Mouse (Mus musculus) neural tube, embryonic 10.5 days (tissue): ENCODE measurements at regions not wholly inside any gene's neighbourhood (a gene's known extent, or its start where the extent isn't known, plus 50 kb on each side); places are given as distances from the start of the nearest gene placed in this dataset.
A peak's percentile ranks its signal among the peaks of the same experiment; 100 is the strongest.

Experiments
- DNase-seq: peaks from one replicate; pipeline ENCODE4 v3.0.0-alpha.2; 2017; ENCODE audit warnings: low spot score; ENCODE audit errors: extremely low spot score

DNA sequence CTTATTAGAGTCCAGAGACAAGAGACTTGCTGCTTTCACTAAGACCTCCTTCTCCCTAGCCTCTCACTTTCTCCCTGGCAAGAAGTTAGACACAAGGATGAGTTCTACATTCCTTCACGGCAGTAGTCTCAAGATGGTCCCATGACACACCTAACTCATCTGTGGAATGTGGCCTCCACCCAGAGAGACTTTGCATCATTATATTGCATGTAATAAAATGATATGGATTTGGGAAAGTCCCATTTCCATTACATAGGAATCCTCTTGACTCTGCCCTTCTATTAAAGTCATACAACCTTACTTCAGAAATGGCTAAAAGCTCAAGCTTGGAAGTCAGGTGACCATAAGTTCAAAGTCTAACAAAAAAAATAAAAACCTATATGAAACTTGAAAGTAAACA is 165.4 kb downstream of the Atp6ap1l start:
- no peak for DNase-seq

- no peak for DNase-seq
Measured at GRCm38 (mm10) chr13:90738513-90738912, 166.6 kb downstream of the Atp6ap1l start.

DNA sequence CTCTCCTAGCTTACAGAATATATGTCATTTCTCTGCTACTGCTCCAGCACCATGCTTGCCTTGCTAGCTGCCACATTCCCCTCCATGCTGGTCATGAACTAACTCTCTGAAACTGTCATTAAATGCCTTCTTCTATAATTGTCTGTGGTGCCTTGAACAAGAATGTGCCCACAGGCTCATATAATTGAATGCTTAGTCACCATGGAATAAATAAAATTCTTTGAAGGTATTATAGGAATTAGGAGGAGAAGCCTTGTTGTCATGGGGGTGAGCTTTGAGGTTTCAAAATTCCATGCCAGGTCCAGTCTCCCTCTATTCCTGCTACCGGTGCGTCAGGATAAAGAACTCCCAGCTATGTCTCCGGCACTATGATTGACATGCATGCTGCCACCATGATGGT is 171.9 kb downstream of the Atp6ap1l start:
- no peak for DNase-seq

- DNase-seq = no peak
Measured at GRCm38 (mm10) chr13:90729078-90729477, 176.1 kb downstream of the Atp6ap1l start.

- no peak for DNase-seq
Measured at GRCm38 (mm10) chr13:90727816-90728215, 177.3 kb downstream of the Atp6ap1l start.

GRCm38 (mm10) chr13:90725053-90725827 is 179.9 kb downstream of the Atp6ap1l start:
- DNase-seq = no peak

DNA sequence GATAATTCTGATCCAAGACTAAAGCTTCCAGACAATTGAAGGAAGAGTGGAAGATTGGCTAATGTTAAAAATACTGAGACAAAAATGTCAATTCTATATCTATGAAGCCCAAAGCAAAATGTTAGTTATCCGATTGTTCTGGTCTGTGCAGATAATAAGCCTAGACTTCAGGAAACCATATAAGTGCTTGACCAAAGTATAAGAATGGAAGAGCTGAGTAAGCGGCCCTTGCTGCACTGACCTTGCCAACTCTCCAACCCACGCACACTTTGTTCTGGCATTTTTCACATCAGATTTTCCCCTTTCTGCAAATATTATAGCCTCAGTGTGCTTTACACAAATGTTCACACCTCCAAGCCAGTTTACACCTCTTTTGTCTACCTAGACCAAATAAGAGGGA is 180.6 kb downstream of the Atp6ap1l start:
- no peak for DNase-seq

DNA sequence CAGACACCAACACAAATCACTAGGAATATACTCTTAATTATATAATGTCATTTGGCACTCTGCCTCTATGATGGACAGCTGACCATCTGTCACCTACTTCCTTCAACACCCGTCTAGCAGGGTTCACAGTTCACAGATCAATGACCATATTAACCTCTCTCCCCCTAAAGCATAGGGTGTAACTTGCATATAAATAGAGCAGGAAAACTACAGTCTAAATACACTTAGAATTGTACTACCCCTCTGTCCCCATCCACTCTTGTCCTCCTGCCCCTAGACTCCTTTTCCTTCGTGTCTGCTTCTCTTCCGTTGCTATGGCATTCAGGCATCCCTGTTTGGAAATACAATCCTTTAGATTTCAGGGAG is 181.6 kb downstream of the Atp6ap1l start:
- DNase-seq = no peak

DNA sequence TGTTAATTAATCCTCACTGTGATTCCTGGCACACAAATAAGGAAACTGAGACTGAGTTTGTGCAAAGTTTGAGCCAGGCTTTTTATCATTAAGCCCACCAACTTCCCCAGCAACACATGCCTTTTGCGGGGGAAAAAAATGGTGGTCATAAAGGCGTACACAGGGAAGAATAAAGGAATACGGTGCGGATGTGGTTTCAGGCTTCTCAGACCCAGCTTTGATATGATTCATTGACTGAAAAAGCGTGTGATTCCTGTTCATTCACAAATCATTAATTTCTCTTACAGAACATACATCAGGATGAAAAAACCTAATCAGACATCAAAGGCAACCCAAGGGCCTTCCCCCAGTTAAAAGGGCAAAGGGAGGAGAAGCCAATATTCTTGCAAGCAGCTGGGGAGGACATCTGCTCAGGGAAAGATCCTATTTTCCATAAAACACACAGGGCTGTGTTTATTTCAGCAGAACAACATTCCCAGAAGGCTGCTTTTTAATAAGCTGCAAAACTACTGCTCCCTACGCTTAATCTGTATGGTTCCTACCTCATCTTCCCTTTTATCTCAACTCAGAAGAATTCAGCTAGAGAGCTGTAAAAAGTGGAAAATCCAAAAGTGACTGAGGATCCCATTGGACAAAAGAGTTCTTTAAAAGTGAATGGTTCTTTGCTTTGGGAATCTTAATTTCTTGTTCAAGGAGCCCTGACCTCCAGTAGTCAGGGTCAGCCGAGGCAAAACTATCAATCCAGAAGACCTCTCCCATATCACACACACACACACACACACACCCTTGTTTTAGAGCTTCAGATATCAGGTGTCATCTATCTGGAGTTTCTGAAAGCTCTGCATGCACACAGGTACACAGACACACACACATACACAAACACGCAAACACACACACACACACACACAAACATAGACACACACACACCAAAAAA is 182.3 kb downstream of the Atp6ap1l start:
- no peak for DNase-seq

DNA sequence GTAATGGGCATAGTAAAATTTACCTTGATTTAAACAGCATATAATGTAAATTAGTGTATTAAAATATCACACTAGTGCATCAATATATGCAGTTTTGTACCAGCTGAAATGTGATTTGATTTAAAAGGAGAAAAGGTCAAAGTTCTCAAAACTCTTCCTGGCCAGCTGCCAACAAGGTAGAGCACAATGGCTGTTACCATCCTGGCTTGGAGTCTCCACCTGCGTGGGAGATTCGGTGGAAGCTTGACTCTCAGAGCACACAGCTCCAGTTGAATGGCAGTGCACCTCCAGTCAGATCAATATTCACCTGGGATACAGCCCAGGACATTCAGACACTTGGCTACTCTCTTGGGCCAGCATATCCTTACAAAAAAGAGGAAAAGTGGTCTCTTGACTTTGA is 220.8 kb downstream of the Atp6ap1l start:
- DNase-seq = no peak

DNA sequence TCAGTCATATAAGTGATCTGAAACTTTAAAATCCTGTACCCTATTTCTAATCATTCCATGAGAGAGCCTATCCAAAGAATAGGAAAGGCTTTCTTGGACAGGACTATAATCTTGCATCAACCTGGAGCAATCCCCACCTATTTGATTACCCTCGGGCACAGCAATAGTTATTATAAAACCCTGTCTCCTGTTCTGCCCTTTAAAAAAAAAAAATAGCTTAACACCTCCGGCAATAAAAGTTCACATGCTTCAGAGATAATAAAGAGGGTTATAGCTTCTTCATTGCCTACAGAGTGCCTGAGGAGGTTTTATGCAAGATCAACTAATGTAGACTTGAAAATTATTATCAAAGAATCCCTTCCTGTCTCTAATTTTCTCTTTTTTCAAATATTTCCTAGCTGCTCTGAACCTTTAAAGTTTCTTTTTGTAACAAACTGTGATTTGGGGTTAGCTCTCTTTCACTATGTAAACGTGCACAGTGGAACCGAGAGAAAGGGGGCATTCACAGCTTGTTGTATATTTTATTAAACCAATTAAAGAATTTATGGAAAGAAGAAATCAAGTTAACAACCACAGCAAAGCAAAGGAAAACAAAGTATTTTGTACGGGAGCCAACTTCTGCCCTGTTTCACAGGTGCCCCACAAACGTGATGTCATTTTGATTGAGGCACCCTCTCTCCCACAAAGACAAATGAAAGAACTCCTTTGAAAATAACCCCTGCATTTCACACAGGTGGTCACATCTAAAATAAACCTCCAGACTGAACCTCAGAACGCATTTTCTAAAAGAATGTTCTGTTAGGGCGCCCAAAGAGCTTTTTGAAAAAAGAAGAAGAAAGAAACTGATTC is 225.8 kb downstream of the Atp6ap1l start:
- DNase-seq = no peak

- no peak for DNase-seq
Measured at GRCm38 (mm10) chr13:90673823-90674222, 231.3 kb downstream of the Atp6ap1l start.

DNA sequence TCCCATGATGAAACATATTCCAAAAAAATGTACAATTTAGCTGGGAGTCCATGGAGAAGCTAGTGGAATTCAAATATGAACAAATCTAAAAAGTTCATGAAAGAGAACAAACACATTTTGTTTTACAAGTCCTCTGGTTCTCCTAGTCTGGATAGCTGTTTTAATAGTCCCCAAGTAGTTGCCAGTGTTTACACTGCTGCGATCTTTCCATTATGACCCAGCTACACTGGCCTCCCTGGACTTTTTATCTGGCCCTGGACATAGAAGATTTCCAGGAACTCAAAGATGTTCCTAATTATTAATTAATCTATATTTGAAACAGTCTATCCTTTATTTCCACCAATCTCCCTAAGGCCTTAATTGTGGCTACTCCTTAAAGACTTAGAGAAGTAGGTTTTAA is 232.1 kb downstream of the Atp6ap1l start:
- no peak for DNase-seq

- no peak for DNase-seq
Measured at GRCm38 (mm10) chr13:90661567-90662141, 243.5 kb downstream of the Atp6ap1l start.

GRCm38 (mm10) chr13:90660950-90661349 is 244.2 kb downstream of the Atp6ap1l start:
- DNase-seq = peak; percentile 28

DNA sequence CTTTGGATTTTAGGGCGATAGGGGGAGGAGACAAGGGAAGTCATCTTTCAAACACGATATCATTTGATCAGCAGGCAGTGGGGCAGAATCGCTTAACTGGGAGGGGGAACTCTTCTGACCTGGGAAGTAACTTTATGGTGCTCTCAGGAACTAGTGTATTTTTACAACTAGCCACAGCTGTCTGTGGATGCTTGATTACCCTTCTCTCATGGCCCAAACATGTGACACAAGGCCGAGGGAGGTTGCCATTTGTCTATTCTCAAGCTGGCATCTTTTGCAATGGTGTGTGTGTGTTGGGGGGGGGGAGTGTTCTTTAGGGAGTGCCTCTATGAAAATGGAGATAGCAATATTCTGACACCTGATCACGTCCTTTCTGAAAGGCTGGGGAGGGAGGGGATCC is 246.1 kb downstream of the Atp6ap1l start:
- no peak for DNase-seq

GRCm38 (mm10) chr13:90646356-90646755 is 258.8 kb downstream of the Atp6ap1l start:
- no peak for DNase-seq

GRCm38 (mm10) chr13:90644216-90644615 is 260.9 kb downstream of the Atp6ap1l start:
- DNase-seq = no peak

GRCm38 (mm10) chr13:90643575-90644215 is 261.5 kb downstream of the Atp6ap1l start:
- DNase-seq = no peak

GRCm38 (mm10) chr13:90643109-90643508 is 262.0 kb downstream of the Atp6ap1l start:
- DNase-seq = no peak
